Mouse (Mus musculus): ENCODE results near the gene Dhx37. TPM values are rescaled to one million over a fixed set of nuclear protein-coding genes. Genes with fewer than 3 reads are reported as not detected.
"Not testable (repeated sequence)": the region's sequence is repeated elsewhere in the genome, so short reads cannot be mapped to it uniquely, and the experiment has no call there.

The Dhx37 gene
- polyA plus RNA-seq, 1 experiment from 2014 or later, result 11.3 TPM

GRCm38 (mm10) chr5:125446344-125446743 lies 12.4 kb upstream of the Dhx37 start:
- H3K4me1 ChIP-seq, result peaks cover 18% of the 10 kb centered on the region
- 50% methylated on average over 7 of the region's 7 CpGs for WGBS
- ATAC-seq (replicated peaks), result no peak

GRCm38 (mm10) chr5:125444554-125444953 lies 10.6 kb upstream of the Dhx37 start:
- Histone ChIP-seq H3K9ac (replicated peaks) (no peak overlapping the region), H3K4me1 (peaks cover 24% of the 10 kb centered on the region), H3K27me3 (no peaks in the 10 kb centered on the region), H3K9me3 (no peaks in the 10 kb centered on the region), H3K4me2 (replicated peaks) (no peak overlapping the region), H3K36me3 (no peaks in the 10 kb centered on the region), H3K4me3 (no peak overlapping the region), H3K27ac (replicated peaks) (no peak overlapping the region)
- no peak for ATAC-seq (replicated peaks)
- 75% methylated on average over 4 of the region's 4 CpGs for WGBS

More at GRCm38 (mm10) chr5:125446344-125446743, 12.4 kb upstream of the Dhx37 start:
- Histone ChIP-seq H3K9ac (replicated peaks) (no peak overlapping the region), H3K4me3 (no peak overlapping the region), H3K27ac (replicated peaks) (no peak overlapping the region), H3K36me3 (no peaks in the 10 kb centered on the region), H3K4me2 (replicated peaks) (no peak overlapping the region), H3K27me3 (no peaks in the 10 kb centered on the region), H3K9me3 (no peaks in the 10 kb centered on the region)

GRCm38 (mm10) chr5:125443915-125444314 lies 10.0 kb upstream of the Dhx37 start:
- ATAC-seq (replicated peaks), result no peak
- H3K4me2 ChIP-seq (replicated peaks), result no peak overlapping the region
- H3K9me3 ChIP-seq, result no peaks in the 10 kb centered on the region
- H3K27ac ChIP-seq (replicated peaks), result no peak overlapping the region
- no peaks in the 10 kb centered on the region for H3K27me3 ChIP-seq
- H3K4me3 ChIP-seq, result no peak overlapping the region
- peaks cover 24% of the 10 kb centered on the region for H3K4me1 ChIP-seq
- H3K9ac ChIP-seq (replicated peaks), result no peak overlapping the region
- WGBS, result 88% methylated on average over 3 of the region's 3 CpGs
- H3K36me3 ChIP-seq, result no peaks in the 10 kb centered on the region

GRCm38 (mm10) chr5:125443335-125443734 lies 9.4 kb upstream of the Dhx37 start:
- no peaks in the 10 kb centered on the region for H3K9me3 ChIP-seq
- H3K4me1 ChIP-seq, result peaks cover 24% of the 10 kb centered on the region
- H3K4me3 ChIP-seq, result no peak overlapping the region
- no peak overlapping the region for H3K27ac ChIP-seq (replicated peaks)
- H3K36me3 ChIP-seq, result no peaks in the 10 kb centered on the region
- WGBS, result 93% methylated on average over 5 of the region's 5 CpGs
- ATAC-seq (replicated peaks), result no peak
- no peak overlapping the region for H3K9ac ChIP-seq (replicated peaks)
- H3K27me3 ChIP-seq, result no peaks in the 10 kb centered on the region
- no peak overlapping the region for H3K4me2 ChIP-seq (replicated peaks)

GRCm38 (mm10) chr5:125442136-125442995 lies 8.4 kb upstream of the Dhx37 start:
- peak; percentile 24 for ATAC-seq (replicated peaks)
- Histone ChIP-seq H3K27me3 (no peaks in the 10 kb centered on the region), H3K27ac (replicated peaks) (peak overlapping the region; percentile 71), H3K4me1 (peaks cover 24% of the 10 kb centered on the region), H3K9ac (replicated peaks) (peak overlapping the region; percentile 81), H3K4me2 (replicated peaks) (peak overlapping the region; percentile 68), H3K36me3 (no peaks in the 10 kb centered on the region), H3K9me3 (no peaks in the 10 kb centered on the region), H3K4me3 (peak overlapping the region; percentile 87)
- WGBS, result 23% methylated on average over 27 of the region's 27 CpGs

- peak within 1 kb of the TSS; percentile 68 for H3K4me2 ChIP-seq (replicated peaks)
- peak within 1 kb of the TSS; percentile 87 for H3K4me3 ChIP-seq
- H3K27me3 ChIP-seq, result no peaks in the 10 kb centered on the region
- peak; percentile 89 for ATAC-seq (replicated peaks)
- under 1% methylated on average over 81 of the region's 97 CpGs for WGBS
- peak within 1 kb of the TSS; percentile 81 for H3K9ac ChIP-seq (replicated peaks)
- H3K27ac ChIP-seq (replicated peaks), result peak within 1 kb of the TSS; percentile 71
- no peaks in the 10 kb centered on the region for H3K36me3 ChIP-seq
- peaks cover 24% of the 10 kb centered on the region for H3K4me1 ChIP-seq
- no peaks in the 10 kb centered on the region for H3K9me3 ChIP-seq
Measured at GRCm38 (mm10) chr5:125441234-125442114, 7.6 kb upstream of the Dhx37 start, which contains the start of gene Bri3bp. Gene Bri3bp (plus strand): TSS chr5:125441568.

GRCm38 (mm10) chr5:125440583-125441233 lies 6.8 kb upstream of the Dhx37 start:
- Histone ChIP-seq H3K9me3 (no peaks in the 10 kb centered on the region), H3K4me1 (peaks cover 21% of the 10 kb centered on the region), H3K4me3 (peak overlapping the region; percentile 87), H3K27ac (replicated peaks) (peak overlapping the region; percentile 71; the same call in 1 of the 2 replicates), H3K9ac (replicated peaks) (peak overlapping the region; percentile 81), H3K27me3 (no peaks in the 10 kb centered on the region), H3K36me3 (no peaks in the 10 kb centered on the region), H3K4me2 (replicated peaks) (peak overlapping the region; percentile 68)
- WGBS, result 4% methylated on average over 7 of the region's 7 CpGs
- ATAC-seq (replicated peaks), result peak; percentile 24

- ATAC-seq (replicated peaks); H3K27ac ChIP-seq (replicated peaks): not testable (repeated sequence)
- peaks cover 24% of the 10 kb centered on the region for H3K36me3 ChIP-seq
Measured at GRCm38 (mm10) chr5:125434347-125434746, 426 bp upstream of the Dhx37 start.

GRCm38 (mm10) chr5:125432324-125432723 lies 1.6 kb downstream of the Dhx37 start:
- H3K27ac ChIP-seq (replicated peaks); H3K4me2 ChIP-seq (replicated peaks); H3K9me3 ChIP-seq; ATAC-seq (replicated peaks); H3K27me3 ChIP-seq; H3K9ac ChIP-seq (replicated peaks): not testable (repeated sequence)
- H3K4me3 ChIP-seq, result 0 out of 2 replicates have a peak overlapping the region, but pooled peaks have one; percentile 75
- peaks cover 13% of the 10 kb centered on the region for H3K4me1 ChIP-seq
- H3K36me3 ChIP-seq, result peaks cover 43% of the 10 kb centered on the region
- whole genome bisulfite sequencing, result 100% methylated on average over 2 of the region's 2 CpGs

More at GRCm38 (mm10) chr5:125434347-125434746, 426 bp upstream of the Dhx37 start:
- Histone ChIP-seq H3K4me3 (peak overlapping the region; percentile 75), H3K4me2 (replicated peaks) (peak overlapping the region; percentile 82; the same call in 1 of the 2 replicates), H3K4me1 (peaks cover 13% of the 10 kb centered on the region)
- WGBS, result 59% methylated on average over 15 of the region's 15 CpGs
- H3K9me3 ChIP-seq; H3K9ac ChIP-seq (replicated peaks); H3K27me3 ChIP-seq: not testable (repeated sequence)

GRCm38 (mm10) chr5:125426343-125426742 lies 7.6 kb downstream of the Dhx37 start:
- ATAC-seq (replicated peaks), result no peak
- no peaks in the 10 kb centered on the region for H3K4me1 ChIP-seq
- H3K4me2 ChIP-seq (replicated peaks), result no peak overlapping the region
- 97% methylated on average over 10 of the region's 10 CpGs for WGBS
- no peak overlapping the region for H3K27ac ChIP-seq (replicated peaks)
- no peaks in the 10 kb centered on the region for H3K27me3 ChIP-seq
- no peaks in the 10 kb centered on the region for H3K9me3 ChIP-seq
- H3K9ac ChIP-seq (replicated peaks), result no peak overlapping the region
- peaks cover 96% of the 10 kb centered on the region for H3K36me3 ChIP-seq
- H3K4me3 ChIP-seq, result no peak overlapping the region

- no peak overlapping the region for H3K4me3 ChIP-seq
- no peaks in the 10 kb centered on the region for H3K9me3 ChIP-seq
- H3K27me3 ChIP-seq, result no peaks in the 10 kb centered on the region
- no peak overlapping the region for H3K9ac ChIP-seq (replicated peaks)
- H3K4me2 ChIP-seq (replicated peaks), result no peak overlapping the region
- H3K4me1 ChIP-seq, result no peaks in the 10 kb centered on the region
- H3K36me3 ChIP-seq, result peaks cover 96% of the 10 kb centered on the region
- ATAC-seq (replicated peaks), result no peak
- 91% methylated on average over 10 of the region's 10 CpGs for WGBS
- no peak overlapping the region for H3K27ac ChIP-seq (replicated peaks)
Measured at GRCm38 (mm10) chr5:125425698-125426276, 8.1 kb downstream of the Dhx37 start.
